Mouse (Mus musculus) brain, embryonic 14.5 days (tissue): ENCODE measurements at regions not wholly inside any gene's neighbourhood (a gene's known extent, or its start where the extent isn't known, plus 50 kb on each side); places are given as distances from the start of the nearest gene placed in this dataset.

Experiments
- CTCF ChIP-seq: fragments of 200-500 bp; IDR thresholded peaks from 2 replicates; pipeline ENCODE4 v1.5.1; 2012; ENCODE audit warnings: inconsistent platforms, mild to moderate bottlenecking, moderate library complexity, borderline replicate concordance; ENCODE audit not compliant: insufficient read depth, insufficient read length; ENCODE audit errors: extremely low read depth
- POLR2A ChIP-seq: fragments of 200-500 bp; IDR thresholded peaks from 2 replicates; pipeline ENCODE4 v1.6.1; 2012; ENCODE audit warnings: mild to moderate bottlenecking, inconsistent platforms, borderline replicate concordance; ENCODE audit not compliant: poor library complexity, insufficient read depth, insufficient read length, severe bottlenecking; ENCODE audit errors: extremely low read depth

- TF ChIP-seq POLR2A (no peak), CTCF (no peak)
Observed at GRCm38 (mm10) chr1:71913221-71913620, 260.2 kb upstream of the Fn1 start.
